Mouse (Mus musculus) myocyte (in vitro differentiated cells): Measurements from ENCODE around the gene Zfp986. TPM values are rescaled to one million over a fixed set of nuclear protein-coding genes. Genes with fewer than 3 reads are reported as not detected.
"Not testable (repeated sequence)": the region's sequence is repeated elsewhere in the genome, so short reads cannot be mapped to it uniquely, and the experiment has no call there.

Experiments
- H3K27me3 ChIP-seq: one replicate; pipeline ENCODE4 v1.6.1; 2011; ENCODE audit not compliant: control insufficient read depth, insufficient read depth, insufficient read length
- H3K36me3 ChIP-seq: one replicate; pipeline ENCODE4 v1.6.1; 2011; ENCODE audit not compliant: control insufficient read depth, insufficient read depth
- H3K4me2 ChIP-seq: one replicate; pipeline ENCODE4 v1.6.1; 2011; ENCODE audit warnings: low read depth, control low read depth
- H3K4me3 ChIP-seq: one replicate; pipeline ENCODE4 v1.5.1; 2011; ENCODE audit warnings: mild to moderate bottlenecking, control low read depth, moderate library complexity
- H3K79me2 ChIP-seq: one replicate; pipeline ENCODE4 v1.6.1; 2011; ENCODE audit not compliant: control insufficient read depth, insufficient read depth
- H3ac ChIP-seq: one replicate; pipeline ENCODE4 v1.6.1; 2011; ENCODE audit not compliant: control insufficient read depth, insufficient read length
- polyA plus RNA-seq: library from polyadenylated mRNA; unstranded; fragments of >200 nt; fragmentation: generic; extraction: Trizol; gene quantifications from one replicate; pipeline ENCODE4 v1.2.1, GENCODE M21; 2012; ENCODE audit warnings: missing spikeins

The Zfp986 gene
- polyA plus RNA-seq, result not detected

DNA sequence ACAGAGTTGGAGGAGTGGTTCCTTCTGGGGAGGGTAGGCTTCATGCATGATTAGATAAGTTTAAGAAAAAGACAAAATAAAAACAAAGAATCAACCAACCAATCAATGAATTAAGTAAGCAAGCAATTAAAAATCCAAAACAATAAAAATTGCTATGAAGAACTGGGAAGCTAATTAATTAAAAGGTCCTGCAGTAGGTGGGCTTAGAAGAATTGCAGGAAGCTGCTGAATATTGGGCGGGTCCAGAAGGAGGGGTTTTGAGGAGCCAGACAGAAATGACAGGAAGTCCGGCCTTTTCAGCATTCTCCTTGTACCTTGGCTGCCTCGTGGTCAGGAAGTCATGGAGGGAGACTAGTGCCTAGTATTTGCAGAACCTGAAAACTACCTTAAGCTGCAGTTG lies at the start of gene Zfp986:
Gene Zfp986 (plus strand): TSS at position 301 of the 400 bp plus-strand sequence.
- H3K36me3 ChIP-seq, result not testable (repeated sequence)

DNA sequence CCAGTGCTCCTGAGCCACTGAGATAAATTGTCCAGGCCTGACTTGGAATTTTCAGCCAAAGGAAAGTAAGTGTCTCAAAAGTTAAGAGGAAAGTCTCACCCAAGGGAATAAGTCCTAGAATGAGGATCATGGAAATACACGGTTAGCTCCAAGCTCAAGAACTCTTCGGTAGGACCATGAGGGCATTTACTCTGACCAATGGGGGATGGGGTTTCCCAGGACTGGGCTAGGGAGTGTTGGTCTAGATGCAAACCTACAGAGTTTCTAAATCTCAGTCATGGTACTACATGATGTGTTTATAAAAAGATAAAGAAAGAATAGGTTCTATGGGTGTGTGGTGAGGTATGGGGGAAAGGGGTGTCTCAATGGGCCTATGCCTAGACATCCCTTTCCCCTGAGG lies 48.6 kb upstream of the Zfp986 start:
- not testable (repeated sequence) for H3K79me2 ChIP-seq, H3K4me2 ChIP-seq, H3K27me3 ChIP-seq, H3K4me3 ChIP-seq, H3K36me3 ChIP-seq, H3ac ChIP-seq

More for the DNA sequence above, at the start of gene Zfp986:
- H3ac ChIP-seq, H3K4me3 ChIP-seq, H3K79me2 ChIP-seq, H3K4me2 ChIP-seq, H3K27me3 ChIP-seq: not testable (repeated sequence)

DNA sequence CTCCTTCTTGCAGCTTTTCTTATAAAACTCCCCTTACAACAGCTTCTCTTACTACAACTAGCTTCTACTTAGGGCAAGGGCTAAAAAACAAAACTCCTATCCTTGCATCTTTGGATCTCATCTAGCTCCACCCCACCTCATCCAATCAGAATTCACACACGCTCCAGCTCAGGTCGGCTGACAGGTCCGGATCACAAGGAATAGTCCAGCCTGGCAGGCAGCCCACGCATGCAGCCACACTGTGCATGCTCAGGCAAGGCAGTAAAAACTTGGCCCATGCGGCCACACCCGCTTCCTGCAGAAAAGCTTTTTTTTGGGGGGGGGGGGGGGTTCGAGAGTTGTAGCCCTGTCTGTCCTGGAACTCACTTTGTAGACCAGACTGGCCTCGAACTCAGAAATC lies 43.0 kb upstream of the Zfp986 start:
- H3K79me2 ChIP-seq, H3K4me2 ChIP-seq, H3ac ChIP-seq, H3K36me3 ChIP-seq, H3K4me3 ChIP-seq, H3K27me3 ChIP-seq: not testable (repeated sequence)

DNA sequence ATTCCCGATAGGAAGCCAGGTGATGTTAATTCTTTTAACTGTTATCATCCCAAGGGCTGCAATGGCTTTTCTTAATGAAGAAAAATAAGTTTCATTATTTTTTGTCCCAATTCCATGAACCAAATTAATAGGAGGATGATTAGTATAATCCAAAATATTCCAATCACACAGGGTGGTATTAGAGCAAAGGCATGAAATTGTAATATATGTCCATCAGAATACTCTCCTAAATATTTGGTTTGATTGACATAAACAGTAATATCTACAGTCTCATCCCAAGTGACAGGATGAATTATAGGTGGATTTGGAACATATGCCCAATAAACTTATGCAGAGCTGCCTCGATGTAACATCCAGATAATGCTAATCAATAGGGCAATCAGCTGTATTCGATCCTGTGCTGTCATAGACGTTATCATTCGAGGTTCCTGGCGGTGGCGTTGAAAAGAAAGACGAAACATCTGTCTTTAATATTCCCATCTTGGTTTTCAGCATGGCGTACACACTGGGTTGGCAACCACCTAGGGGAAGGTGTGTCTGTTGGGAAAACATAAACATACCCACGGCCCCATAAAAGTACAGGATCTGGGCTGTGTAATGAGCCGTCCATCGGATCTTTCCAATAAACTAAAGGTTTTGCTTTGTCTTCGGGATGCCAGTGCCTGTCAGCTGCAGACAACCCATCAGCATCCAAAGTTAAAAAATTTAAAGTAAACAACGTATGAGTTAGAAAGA lies 37.1 kb upstream of the Zfp986 start:
- H3K27me3 ChIP-seq, H3K36me3 ChIP-seq, H3K79me2 ChIP-seq, H3ac ChIP-seq, H3K4me3 ChIP-seq, H3K4me2 ChIP-seq: not testable (repeated sequence)

DNA sequence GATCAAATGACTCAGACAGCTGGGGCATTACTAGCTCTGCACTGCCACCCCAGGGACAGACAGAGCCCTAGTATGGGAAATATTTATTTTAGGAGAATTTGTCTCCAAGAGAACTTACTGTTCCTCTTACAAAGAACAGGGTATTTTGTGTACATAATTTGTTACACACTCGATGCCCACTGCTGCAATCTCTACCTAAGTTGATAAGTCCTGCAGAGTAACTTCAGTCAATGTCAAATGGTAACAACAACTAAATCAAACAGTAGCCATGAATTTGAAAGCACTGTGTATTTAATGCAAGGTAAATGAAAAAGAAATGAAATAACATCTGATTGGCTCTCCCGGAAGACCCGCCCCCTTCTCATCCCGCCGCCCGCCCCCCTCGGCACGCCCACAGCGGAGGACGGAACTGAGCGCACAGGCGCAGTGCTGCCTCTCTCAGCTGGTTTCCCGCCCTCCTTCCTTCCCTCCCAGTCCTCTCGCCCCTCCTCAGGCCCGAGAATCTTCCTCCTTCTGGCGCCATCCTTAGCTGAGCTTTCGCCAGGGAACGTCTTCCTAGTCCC lies 32.2 kb upstream of the Zfp986 start:
- not testable (repeated sequence) for H3K4me2 ChIP-seq, H3K36me3 ChIP-seq, H3ac ChIP-seq, H3K4me3 ChIP-seq, H3K79me2 ChIP-seq, H3K27me3 ChIP-seq

DNA sequence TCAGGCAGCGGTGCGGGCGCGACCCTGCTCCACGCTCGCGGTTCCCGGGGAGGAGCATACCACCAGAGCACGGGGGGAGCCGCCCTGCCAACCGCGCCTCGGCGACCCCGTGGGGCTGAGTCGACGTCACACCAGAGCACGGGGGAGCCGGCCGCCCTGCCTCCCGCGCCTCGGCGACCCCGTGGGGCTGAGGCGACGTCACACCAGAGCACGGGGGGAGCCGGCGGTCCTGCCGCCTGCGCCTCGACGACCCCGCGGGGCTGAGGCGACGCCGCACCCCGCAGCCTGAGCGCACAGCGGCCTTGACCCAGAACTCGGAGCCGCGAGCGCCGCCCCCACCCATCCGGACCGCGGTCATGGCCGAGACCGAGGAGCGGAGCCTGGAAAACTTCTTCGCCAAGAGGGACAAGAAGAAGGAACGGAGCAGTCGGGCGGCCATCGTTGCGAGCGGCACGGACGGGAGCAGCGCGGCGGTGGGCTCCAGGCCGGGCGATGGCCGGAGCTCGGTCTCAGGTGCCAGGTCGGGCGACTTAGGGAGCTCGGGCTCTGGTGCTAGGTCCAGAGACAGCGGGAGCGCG lies 31.6 kb upstream of the Zfp986 start:
- H3K4me3 ChIP-seq, H3ac ChIP-seq, H3K79me2 ChIP-seq, H3K4me2 ChIP-seq, H3K36me3 ChIP-seq, H3K27me3 ChIP-seq: not testable (repeated sequence)

DNA sequence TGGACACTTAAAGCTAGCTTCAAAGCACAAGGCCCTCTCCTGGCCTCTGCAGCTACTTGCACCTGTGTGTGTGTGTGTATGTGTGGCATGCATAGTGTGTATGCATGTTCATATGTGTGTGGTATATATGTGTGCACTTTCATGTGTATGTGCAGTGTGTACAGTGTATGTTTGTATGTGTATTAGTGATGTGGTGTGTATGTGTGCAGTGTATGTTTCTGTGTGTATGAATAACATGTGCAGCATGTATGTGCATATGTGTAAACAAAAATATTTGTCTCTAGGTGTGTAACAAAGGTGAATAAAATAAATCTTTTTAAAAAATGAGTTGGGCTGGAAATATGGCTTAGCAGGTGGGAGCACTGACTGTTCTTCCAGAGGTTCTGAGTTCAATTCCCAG lies 21.8 kb upstream of the Zfp986 start:
- not testable (repeated sequence) for H3ac ChIP-seq, H3K27me3 ChIP-seq, H3K79me2 ChIP-seq, H3K36me3 ChIP-seq, H3K4me3 ChIP-seq, H3K4me2 ChIP-seq

DNA sequence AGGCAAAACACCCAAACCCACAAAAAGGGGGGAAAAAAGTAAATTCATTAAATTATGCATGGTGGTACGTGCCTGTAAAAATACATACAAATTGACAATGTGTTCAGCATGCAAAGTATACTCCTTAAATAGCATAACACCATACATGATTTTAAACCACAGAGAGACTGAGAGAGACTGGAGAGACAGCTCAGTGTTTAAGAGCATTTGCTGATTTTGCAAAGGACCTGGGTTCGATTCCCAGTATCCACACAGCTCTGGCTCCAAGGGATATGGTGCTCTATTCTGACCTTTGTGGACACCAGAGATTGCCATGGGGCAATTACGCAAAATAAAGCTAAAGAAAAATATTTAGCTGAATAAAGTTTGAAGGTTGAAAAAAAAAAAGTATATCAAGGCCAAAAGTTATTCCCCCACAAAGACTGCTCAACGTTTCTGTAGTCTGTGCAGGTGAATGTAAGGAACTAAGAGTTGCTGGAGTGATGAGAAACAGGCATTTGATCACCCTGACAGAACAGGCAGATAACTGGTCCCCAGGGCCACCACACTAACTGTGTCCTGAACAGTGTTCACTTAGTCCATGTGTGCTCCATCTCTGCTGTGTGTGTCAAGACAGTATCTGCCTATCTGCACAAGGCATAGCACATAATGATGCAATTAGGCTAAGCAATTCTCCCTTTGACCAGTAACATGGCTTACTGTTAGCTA lies 20.3 kb upstream of the Zfp986 start:
- H3K27me3 ChIP-seq, H3K79me2 ChIP-seq, H3ac ChIP-seq, H3K4me2 ChIP-seq, H3K36me3 ChIP-seq, H3K4me3 ChIP-seq: not testable (repeated sequence)

DNA sequence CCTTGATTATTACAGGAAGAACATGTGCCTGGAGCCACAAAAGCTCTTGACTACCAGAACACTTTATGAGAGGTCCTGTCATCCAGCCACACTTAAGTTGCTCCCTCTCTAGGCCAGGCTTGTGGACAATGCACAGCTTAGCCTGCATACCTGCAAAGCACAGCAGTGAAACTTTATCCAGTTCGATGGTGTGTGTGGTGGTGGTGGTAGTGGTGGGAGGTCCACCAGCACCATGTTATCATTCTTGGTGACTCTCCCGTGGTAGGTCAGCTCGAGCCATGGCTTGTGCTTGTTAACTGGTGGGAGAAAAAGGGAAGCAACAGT lies 19.7 kb upstream of the Zfp986 start:
- H3K27me3 ChIP-seq, H3K79me2 ChIP-seq: not testable (repeated sequence)

DNA sequence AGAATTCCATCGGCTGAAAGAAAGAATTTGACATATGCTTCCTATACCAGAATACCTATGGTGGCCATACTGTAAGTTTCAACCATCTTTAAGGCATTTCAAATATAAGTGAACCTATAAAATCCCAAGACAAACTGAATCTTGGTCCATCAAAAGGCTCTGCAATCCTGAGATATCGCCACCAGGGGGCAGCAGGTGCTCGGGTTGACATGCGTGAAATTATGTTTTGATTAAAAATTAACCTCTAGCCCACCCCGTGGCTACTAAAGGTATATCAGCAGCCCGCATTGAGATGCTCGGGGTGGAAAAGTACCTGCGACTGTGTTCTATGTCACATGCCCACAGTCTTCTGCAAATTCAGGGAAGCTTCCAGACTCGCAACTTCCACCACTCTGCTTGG lies 17.2 kb upstream of the Zfp986 start:
- H3K4me2 ChIP-seq, H3K36me3 ChIP-seq, H3K4me3 ChIP-seq, H3K79me2 ChIP-seq, H3K27me3 ChIP-seq, H3ac ChIP-seq: not testable (repeated sequence)

More for the DNA sequence above, 19.7 kb upstream of the Zfp986 start:
- not testable (repeated sequence) for H3K4me3 ChIP-seq, H3K4me2 ChIP-seq, H3ac ChIP-seq, H3K36me3 ChIP-seq

DNA sequence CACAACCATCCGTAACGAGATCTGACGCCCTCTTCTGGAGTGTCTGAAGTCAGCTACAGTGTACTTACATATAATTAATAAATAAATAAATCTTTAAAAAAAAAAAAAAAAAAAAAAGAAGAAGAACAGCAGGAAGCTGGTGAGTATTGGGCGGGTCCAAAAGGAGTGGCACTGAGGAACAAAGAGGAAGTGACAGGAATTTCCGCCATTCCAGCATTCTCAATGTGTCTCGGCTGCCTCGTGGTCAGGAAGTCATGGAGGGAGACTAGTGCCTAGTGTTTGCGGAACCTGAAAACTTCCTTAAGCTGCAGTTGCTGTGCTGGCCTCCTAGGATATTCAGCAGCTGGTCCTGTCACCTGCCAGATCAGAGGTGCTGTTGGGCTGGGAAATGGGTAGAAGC lies 4.7 kb upstream of the Zfp986 start:
- H3K79me2 ChIP-seq, H3K4me2 ChIP-seq, H3K36me3 ChIP-seq, H3ac ChIP-seq, H3K27me3 ChIP-seq, H3K4me3 ChIP-seq: not testable (repeated sequence)
